Mouse (Mus musculus): ENCODE data around the gene Taldo1.

Gene Taldo1

GRCm38 (mm10) chr7:141429310-141429709 is 37.3 kb downstream of the Taldo1 start, which contains the start of gene Cend1:
Cend1 (minus strand) TSS chr7:141429491.
- POLR2A ChIA-PET = interaction anchor here in 3 of 4 experiments (0.5 to 21.5 kb wide), 31 partner anchors 8 to 366 kb away, joined by 3 to 465 read pairs (median 4); partner anchors contain the start of genes Gatd1 (in 2 of the 3), Pidd1 (in 2 of the 3), Rplp2 (in 2 of the 3) and Slc25a22 (in 2 of the 3)
- CTCF ChIA-PET = interaction anchor here (0.6 to 4.1 kb wide), 13 partner anchors 10 to 282 kb away, joined by 3 to 22 read pairs (median 4); partner anchors contain the start of genes Eps8l2 (in 1 of the 4), Pidd1 (in 1 of the 4), Rassf7 (in 1 of the 4) and Slc25a22 (in 1 of the 4)

DNA sequence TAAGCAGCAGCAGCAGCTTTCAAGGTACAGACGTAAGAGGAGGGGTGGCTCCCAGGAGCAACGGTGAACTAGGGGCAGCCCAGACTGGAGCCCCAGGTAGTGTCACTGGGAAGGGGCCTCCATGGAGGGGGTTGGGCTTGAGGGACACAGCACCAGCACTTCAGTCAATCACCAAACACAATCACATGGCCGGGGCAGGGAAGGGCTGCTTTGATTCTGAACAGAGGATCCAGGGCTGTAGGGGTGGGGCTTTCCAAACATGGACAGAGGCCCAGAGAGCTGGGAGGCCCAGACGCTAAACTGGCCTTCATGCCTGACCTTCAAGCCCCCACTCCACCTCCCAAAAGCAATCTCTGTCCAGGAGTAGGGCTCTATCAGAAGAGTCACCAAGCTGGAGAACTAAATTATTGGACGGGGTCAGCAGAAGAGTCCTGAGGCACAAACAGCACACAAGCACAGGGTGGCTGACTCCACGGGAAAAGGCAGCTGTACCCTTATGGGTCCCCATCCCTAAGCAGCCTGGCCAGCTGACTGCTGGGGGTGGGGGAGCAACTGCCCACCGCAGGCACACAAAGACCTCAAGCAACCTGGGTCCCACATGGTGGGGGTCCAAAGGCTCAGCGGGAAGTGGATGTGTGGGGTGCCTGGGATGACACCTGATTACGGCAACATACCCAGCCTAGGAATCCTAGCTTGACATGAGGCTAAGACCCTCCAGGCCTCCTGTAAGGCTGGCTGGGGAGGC is 38.0 kb downstream of the Taldo1 start:
- CTCF ChIA-PET = interaction anchor here in 3 of 4 experiments (0.6 to 4.1 kb wide), 8 partner anchors 9 to 100 kb away, joined by 3 to 22 read pairs (median 5); partner anchors contain the start of genes Eps8l2 (in 1 of the 3), Pidd1 (in 1 of the 3) and Slc25a22 (in 1 of the 3)
- POLR2A ChIA-PET = interaction anchor here in 3 of 4 experiments (0.6 to 21.5 kb wide), 23 partner anchors 9 to 366 kb away, joined by 3 to 465 read pairs (median 4); partner anchors contain the start of genes Gatd1 (in 2 of the 3), Pidd1 (in 2 of the 3), Rplp2 (in 2 of the 3) and Cd151 (in 1 of the 3)

- CTCF ChIA-PET = interaction anchor here in 1 of 4 experiments (0.6 to 4.1 kb wide), 4 partner anchors 8 to 55 kb away, joined by 3 to 22 read pairs (median 6); partner anchors contain the start of gene Slc25a22
- POLR2A ChIA-PET = interaction anchor here in 2 of 4 experiments (0.6 to 21.5 kb wide), 10 partner anchors 9 to 38 kb away, joined by 3 to 465 read pairs (median 17); partner anchors contain the start of genes Pidd1 (in 2 of the 2), Rplp2 (in 2 of the 2), Cd151 (in 1 of the 2) and Cracr2b (in 1 of the 2)
Observed at GRCm38 (mm10) chr7:141430585-141431240, 38.7 kb downstream of the Taldo1 start.

- CTCF ChIA-PET = interaction anchor here in 1 of 4 experiments (0.6 kb wide), 1 partner anchor 56 kb away, joined by 3 read pairs; no protein-coding TSS in a partner anchor
Observed at GRCm38 (mm10) chr7:141431434-141432185, 39.6 kb downstream of the Taldo1 start.

DNA sequence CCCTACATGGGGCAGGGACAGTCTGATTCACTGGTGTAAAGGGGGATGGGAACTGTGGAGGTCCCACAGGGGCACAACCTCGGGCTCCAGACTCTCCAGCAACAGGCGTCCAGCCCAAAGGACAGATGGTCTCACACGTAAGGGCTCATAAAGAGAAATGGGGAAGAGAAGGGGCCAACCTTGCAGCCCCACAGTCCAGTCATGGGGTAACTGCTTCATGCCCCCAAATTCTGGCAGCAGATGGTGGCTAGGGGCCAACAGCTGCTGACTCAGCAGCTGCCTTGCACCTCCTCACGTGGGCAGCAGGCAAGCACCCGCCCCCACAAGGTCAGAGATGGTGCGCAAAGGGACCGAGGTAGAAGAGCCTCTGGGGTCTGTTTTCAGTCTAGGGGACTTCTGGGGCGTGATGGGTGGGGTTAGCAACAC is 40.2 kb downstream of the Taldo1 start:
- ChIA-PET POLR2A (interaction anchor here in 3 of 4 experiments (0.6 to 21.5 kb wide), 5 partner anchors 8 to 27 kb away, joined by 3 to 465 read pairs (median 21); partner anchors contain the start of genes Rplp2 (in 2 of the 3), Cd151 (in 1 of the 3), Cracr2b (in 1 of the 3) and Pidd1 (in 1 of the 3)), CTCF (no interaction called here)

More at GRCm38 (mm10) chr7:141431434-141432185, 39.6 kb downstream of the Taldo1 start:
- POLR2A ChIA-PET = interaction anchor here in 3 of 4 experiments (0.6 to 21.5 kb wide), 4 partner anchors 8 to 27 kb away, joined by 3 to 465 read pairs (median 43); partner anchors contain the start of genes Rplp2 (in 2 of the 3), Cd151 (in 1 of the 3), Cracr2b (in 1 of the 3) and Pidd1 (in 1 of the 3)

DNA sequence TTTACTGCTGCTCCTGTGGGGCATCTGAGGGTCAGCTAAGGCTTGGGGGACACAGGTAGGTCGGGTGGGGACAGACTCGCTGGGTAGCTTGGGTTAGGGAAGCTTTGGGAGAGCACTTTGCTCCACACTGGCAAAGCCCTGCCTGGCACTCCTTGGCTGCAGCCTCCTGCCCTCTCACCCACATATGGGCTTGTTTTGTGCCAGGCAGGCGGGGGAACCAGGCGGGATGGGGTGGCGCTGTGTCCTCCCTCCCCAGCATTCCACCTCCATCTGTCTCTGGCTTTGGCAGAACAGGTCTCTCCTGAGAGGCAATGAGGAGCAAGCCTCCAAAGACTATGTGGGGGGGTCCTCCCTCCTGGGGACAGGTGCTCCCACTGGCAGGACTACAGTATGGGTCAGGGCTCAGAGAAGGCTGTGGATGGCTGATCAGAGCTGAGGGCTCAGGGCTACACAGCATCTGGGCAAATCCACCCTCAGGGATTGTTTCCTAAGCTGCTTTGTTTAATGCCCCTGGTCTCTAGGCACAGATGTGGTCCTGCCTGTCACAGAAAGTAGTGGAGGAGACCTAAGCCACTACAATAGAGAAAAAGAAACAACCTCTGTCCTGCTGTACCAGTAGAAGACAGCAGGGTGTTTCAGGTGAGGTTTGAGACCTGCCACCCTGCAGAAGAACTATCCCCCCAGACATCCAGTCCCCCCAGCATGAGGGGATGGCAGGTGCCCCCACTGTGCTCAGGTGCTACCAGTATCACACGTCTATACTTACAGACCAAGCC is 40.9 kb downstream of the Taldo1 start:
- POLR2A ChIA-PET = interaction anchor here in 2 of 4 experiments (0.9 to 21.5 kb wide), 4 partner anchors 10 to 26 kb away, joined by 3 to 465 read pairs (median 12); partner anchors contain the start of genes Rplp2 (in 2 of the 2), Cd151 (in 1 of the 2), Cracr2b (in 1 of the 2) and Pnpla2 (in 1 of the 2)
- CTCF ChIA-PET = interaction anchor here in 3 of 4 experiments (0.5 to 0.6 kb wide), 3 partner anchors 13 to 234 kb away, joined by 3 read pairs; no protein-coding TSS in a partner anchor

DNA sequence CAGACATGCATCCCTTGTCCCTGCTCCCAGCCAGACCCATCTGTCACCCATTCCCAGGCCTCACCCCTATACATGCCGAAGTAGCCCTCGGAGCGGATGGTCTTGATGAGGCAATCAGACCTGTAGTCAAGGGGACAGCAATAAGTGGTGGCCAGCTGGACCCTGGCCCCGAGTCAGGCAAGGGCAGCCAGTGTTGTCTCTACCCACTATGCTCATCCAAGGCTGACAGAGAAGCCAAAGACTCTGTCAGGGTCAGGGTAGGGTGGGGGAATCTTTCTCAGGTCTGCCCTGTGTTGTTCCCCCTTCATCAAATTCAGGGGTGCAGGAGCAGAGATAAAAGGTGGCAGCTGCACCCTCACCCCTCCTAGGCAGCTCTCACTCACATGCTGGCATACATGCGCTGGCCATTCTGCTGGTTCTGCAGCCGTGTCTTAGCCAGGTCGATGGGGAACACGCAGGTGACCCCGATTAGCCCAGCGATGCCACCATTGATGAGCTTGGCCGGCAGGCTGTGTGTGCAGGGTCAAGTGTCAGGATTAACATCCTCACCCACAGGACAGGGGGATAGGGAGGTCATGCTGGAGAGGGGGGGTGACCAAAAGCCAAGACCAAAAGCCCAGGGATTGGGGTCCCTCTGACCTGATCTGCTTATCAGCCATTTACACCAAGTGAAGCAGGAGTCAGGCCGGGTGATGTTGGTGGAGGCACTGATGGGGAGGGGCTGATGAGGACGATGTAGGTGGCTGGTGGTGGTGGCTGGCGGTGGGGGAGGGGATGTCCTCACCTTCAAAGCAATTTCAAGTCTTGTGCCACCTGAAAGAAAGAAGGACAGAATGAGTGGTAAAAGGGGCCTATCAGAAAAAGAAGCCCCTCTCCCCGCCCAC is 41.8 kb downstream of the Taldo1 start:
- ChIA-PET POLR2A (interaction anchor here in 3 of 4 experiments (0.8 to 21.5 kb wide), 15 partner anchors 8 to 310 kb away, joined by 3 to 465 read pairs (median 5); partner anchors contain the start of genes Pnpla2 (in 2 of the 3), Rplp2 (in 2 of the 3), Cd151 (in 1 of the 3) and Cracr2b (in 1 of the 3)), CTCF (interaction anchor here in 3 of 4 experiments (0.5 to 1.7 kb wide), 10 partner anchors 8 to 235 kb away, joined by 3 to 9 read pairs (median 3); partner anchors contain the start of gene Rplp2 (in 1 of the 3))

- POLR2A ChIA-PET = interaction anchor here in 3 of 4 experiments (0.8 to 21.5 kb wide), 19 partner anchors 8 to 311 kb away, joined by 3 to 465 read pairs (median 4); partner anchors contain the start of genes Pnpla2 (in 2 of the 3), Rplp2 (in 2 of the 3), Taldo1 (in 2 of the 3) and Cd151 (in 1 of the 3)
- CTCF ChIA-PET = interaction anchor here (0.5 to 1.7 kb wide), 10 partner anchors 8 to 206 kb away, joined by 3 to 9 read pairs (median 3); partner anchors contain the start of gene Rplp2 (in 1 of the 4)
Observed at GRCm38 (mm10) chr7:141434464-141434863, 42.5 kb downstream of the Taldo1 start.

DNA sequence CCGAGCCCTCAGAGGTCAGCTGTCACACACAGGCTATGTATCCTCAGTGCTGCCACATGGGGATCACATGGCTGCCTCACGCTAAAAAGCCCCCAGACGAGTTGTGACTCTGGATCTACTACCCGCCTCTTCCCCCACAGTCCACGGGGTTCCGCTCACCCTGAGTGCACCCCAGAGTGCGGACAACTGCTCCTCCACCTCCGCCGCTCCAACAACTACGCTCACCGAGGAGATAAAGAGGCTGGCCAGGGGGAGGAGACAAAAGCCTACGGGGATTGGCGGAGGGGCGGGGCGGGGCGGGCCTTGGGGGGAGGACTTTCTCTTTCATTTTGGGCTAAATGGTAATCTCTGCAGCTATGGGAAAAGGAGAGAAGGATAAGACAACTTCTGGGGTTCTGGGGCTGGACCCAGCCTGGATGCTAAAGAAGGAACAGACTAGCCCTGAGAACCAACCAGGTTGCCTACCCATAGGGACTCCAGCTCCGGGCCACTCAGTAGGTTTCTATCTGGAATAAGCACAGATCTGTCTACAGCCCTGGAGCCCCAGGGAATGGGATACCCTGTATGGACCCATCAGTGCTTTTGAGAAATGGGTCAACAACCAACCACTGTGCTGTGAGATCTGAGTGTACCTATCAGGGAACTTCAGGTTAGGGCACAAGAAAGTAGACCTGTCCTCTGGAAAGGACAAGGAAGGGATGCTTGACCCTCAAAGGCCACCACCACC is 43.3 kb downstream of the Taldo1 start:
- POLR2A ChIA-PET = interaction anchor here in 3 of 4 experiments (1.0 to 21.5 kb wide), 22 partner anchors 7 to 135 kb away, joined by 3 to 465 read pairs (median 4); partner anchors contain the start of genes Polr2l (in 3 of the 3), Tspan4 (in 3 of the 3), Pnpla2 (in 2 of the 3) and Rplp2 (in 2 of the 3)
- CTCF ChIA-PET = interaction anchor here in 3 of 4 experiments (0.5 to 1.7 kb wide), 8 partner anchors 8 to 207 kb away, joined by 3 to 9 read pairs (median 3); partner anchors contain the start of gene Rplp2 (in 1 of the 3)

DNA sequence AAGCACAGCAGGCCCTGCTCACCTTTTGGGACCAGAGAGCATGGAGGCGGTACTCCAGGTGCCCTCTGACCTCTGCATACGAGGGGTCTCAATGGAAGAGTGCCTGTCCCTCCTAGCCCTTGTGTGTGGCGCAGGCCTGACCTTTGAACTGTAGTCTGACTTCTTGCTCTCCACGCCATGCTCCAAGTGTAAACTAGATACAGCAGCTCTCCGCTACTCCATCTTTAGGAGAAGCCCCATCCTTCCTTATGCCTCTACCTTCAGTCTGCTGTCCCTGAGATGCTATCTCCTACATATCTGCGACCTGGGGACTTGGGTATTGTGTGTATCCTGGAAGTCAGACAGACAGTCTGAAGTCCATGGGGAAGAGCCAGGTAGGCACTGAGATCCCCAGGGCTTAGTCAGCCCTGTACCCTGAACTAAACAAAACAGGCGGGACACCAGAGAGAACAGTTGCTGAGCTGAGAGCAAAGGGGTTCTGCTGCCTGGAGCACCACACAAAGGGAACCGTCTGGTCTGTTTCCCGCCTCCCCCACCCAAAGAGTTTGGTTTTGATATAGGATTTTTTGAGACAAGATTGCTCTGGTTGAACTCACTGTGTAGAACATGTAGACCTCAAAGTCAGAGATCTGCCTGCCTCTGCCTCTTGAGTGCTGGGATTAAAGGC is 44.0 kb downstream of the Taldo1 start:
- ChIA-PET CTCF (interaction anchor here in 2 of 4 experiments (0.6 kb wide), 2 partner anchors 22 to 45 kb away, joined by 4 to 22 read pairs; no protein-coding TSS in a partner anchor), POLR2A (interaction anchor here (0.6 to 21.5 kb wide), 29 partner anchors 7 to 625 kb away, joined by 3 to 465 read pairs (median 4); partner anchors contain the start of genes Rplp2 (in 3 of the 4), Pnpla2 (in 2 of the 4), Polr2l (in 2 of the 4) and Taldo1 (in 2 of the 4))

DNA sequence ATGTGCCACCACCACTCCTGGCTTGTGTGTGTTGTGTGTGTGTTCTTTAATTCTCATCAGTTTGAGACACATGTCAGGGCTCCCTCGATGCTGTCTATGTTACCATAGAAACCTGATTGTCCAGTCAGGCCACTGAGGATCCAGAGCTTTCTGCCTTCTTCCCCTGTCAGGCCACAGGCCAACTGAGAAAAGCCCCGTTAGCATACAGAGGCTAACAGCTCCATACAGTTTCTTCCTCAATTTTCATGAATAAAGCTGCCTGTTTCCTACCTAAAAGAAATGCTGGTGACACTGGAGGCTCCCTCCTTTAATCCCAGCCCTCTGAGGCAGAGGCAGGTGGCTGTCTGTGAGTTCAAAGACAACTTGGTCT is 44.5 kb downstream of the Taldo1 start:
- CTCF ChIA-PET = interaction anchor here in 2 of 4 experiments (0.6 to 1.4 kb wide), 3 partner anchors 17 to 45 kb away, joined by 3 to 22 read pairs (median 4); no protein-coding TSS in a partner anchor
- POLR2A ChIA-PET = interaction anchor here (0.6 to 21.5 kb wide), 24 partner anchors 8 to 626 kb away, joined by 3 to 465 read pairs (median 6); partner anchors contain the start of genes Rplp2 (in 3 of the 4), Pnpla2 (in 2 of the 4), Polr2l (in 2 of the 4) and Taldo1 (in 2 of the 4)

DNA sequence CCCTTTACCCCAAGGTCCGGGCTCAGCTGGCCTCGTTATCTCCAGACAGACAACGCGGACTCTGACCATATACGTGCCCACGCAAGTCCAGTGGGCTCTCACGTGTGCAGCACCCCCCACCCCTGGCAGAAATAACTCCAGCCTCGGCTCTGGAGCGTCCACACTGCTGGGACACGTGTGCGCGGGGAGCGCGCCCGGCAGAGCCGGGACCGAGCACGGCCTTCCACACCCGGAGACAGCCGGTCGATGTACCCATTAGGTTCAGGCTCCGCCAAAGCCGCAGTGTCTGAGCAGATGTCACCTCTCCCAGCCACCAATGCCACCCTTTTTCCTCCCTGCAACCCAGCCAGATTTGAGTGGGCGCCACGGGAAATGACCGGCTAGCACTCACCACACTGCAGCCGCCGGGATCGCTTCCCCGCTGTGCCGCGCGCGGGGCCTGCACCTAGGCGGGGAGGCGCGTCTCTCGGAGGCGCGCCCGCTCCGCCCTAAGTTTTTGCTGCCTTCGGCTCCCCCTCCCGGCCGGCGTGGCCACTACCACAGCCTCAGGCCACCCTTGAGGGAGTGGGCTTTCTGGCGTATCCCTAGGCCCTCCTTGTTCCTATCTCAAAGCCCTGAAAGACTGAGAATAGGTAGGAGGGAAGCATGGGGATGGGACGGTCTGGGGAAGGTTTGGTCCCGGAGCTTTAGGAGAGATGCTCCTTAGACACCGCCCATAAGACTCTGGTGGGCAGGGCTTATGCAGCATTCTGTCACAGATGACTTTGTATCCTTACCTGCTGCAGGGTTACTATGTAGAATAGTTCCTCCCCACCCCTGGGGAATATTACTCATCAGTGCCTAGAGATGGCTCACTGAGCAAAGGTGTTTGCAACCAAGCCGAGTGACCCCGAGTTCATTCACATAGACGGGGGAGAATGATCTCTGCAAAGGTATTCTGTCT is 45.5 kb downstream of the Taldo1 start, which contains the start of gene Slc25a22:
TSS of gene Slc25a22 (minus strand) at position 715 of the 943 bp plus-strand sequence.
- ChIA-PET POLR2A (interaction anchor here (0.5 to 21.5 kb wide), 29 partner anchors 8 to 222 kb away, joined by 3 to 465 read pairs (median 6); partner anchors contain the start of genes Rplp2 (in 3 of the 4), Cend1 (in 2 of the 4), Pnpla2 (in 2 of the 4) and Taldo1 (in 2 of the 4)), CTCF (interaction anchor here (0.6 to 3.7 kb wide), 10 partner anchors 9 to 158 kb away, joined by 3 to 22 read pairs (median 3); partner anchors contain the start of genes Cend1 (in 1 of the 4) and Taldo1 (in 1 of the 4))
